Mouse (Mus musculus) spleen, adult 2 months (tissue): ENCODE data around the gene Cdadc1.

Experiments used
- CTCF ChIP-seq: fragments of 200-500 bp; IDR thresholded peaks from 2 replicates; pipeline ENCODE4 v1.5.1; 2011; ENCODE audit warnings: mild to moderate bottlenecking, inconsistent platforms; ENCODE audit not compliant: insufficient read depth, insufficient read length, insufficient replicate concordance; ENCODE audit errors: extremely low read depth
- POLR2A ChIP-seq: fragments of 200-500 bp; IDR thresholded peaks from 2 replicates; pipeline ENCODE4 v1.6.1; 2011; ENCODE audit warnings: low read depth, low read length, inconsistent platforms

- TF ChIP-seq CTCF (no peak), POLR2A (no peak)
These were observed 49.3 kb upstream of the Cdadc1 start for GRCm38 (mm10) chr14:59646826-59647697.
